Mouse (Mus musculus) kidney, adult 8-10 months (tissue): ENCODE measurements around the gene Ube2g1.
"Not testable (repeated sequence)": the region's sequence is repeated elsewhere in the genome, so short reads cannot be mapped to it uniquely, and the experiment has no call there.

Experiments
- DNase-seq, 2 experiments: peaks; one replicate each; pipeline ENCODE4 v3.0.0; 2022

Ube2g1 gene

GRCm38 (mm10) chr11:72695025-72695424 lies 87.9 kb downstream of the Ube2g1 start:
- no peak for DNase-seq

DNA sequence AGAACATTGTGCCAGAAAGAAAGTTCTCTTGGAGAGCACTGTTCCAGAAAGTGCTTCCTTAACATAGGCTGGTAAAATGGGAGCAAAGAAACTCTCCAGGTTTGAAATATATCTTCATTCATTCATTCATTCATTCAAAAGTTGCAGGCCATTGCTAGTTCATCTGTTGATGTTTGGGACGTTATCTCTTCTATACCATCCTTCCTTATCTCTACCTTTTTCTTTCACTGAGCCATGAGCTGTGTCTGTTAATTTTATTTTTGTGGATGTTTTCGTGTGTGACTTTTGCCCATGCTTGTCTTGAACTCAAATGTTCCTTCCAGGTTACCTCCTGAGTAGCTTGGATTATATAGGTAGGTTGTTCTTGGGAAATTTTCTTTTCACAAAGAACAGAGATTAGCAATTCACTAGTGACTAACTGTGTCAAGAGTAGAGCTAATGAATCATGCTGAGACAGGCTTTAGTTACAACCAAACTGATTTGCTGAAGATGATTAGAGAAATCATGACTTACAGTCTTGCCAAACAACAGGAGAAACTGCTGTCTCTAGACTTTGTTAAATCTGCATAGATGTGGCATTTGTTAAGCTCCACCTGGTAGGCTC lies 89.4 kb downstream of the Ube2g1 start:
- no peak for DNase-seq

DNA sequence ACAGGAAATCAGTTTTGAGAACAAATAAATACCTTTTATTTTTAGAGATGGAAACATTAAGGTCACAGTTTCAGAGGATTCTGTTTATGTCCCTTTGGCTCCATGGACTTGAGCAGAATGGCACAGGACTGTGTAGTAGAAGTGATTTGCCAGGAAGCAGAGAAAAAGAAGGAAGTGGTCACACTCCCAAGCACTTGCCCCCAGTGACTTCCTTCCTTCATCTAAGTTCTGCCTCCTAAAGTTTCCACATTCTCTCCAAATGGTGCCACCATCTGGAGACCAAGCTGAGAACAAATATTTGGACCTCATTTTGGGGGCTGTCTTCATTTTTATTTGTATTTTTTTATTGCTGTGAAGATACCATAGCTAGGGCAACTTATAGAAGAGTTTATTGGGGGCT lies 90.2 kb downstream of the Ube2g1 start:
- no peak for DNase-seq

DNA sequence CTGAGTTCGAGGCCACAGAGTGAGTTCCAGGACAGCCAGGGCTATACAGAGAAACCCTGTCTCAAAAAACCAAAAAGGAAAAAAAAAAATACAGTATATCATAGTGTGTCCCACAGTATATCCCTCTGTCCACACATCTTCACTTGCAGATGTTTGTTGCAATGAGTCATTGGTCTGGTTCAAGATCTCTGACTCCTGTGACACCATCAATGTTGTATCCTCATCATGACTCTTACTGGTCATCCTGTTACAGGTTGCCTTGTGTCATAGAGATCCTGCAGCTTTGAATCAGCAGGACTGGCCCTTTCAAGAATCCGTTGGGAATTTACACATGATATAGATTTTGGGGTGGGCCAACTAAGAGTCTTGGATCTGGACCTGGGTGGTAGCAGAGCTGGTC lies 98.0 kb downstream of the Ube2g1 start:
- DNase-seq, result not testable (repeated sequence)

DNA sequence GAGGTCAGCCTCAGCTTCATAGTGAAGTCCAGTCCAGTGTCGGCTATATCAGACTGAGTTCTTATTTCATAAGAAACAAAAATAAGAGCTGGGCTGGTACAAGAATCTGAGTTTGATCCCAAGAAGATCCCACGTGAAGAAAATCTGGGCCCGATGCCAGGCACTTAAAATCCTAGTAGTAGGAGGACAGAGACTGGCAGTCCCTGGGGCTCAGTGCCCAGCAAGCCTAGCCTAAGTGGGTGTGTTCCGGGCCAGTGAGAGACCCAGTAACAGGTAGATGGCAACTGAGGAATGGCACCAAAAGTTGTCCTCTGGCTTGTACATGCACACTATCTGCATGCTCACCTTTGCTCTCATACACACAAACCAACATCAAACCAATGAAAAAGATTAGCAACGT lies 105.6 kb downstream of the Ube2g1 start:
- peak in 1 of 2 experiments; percentile 17 for DNase-seq

DNA sequence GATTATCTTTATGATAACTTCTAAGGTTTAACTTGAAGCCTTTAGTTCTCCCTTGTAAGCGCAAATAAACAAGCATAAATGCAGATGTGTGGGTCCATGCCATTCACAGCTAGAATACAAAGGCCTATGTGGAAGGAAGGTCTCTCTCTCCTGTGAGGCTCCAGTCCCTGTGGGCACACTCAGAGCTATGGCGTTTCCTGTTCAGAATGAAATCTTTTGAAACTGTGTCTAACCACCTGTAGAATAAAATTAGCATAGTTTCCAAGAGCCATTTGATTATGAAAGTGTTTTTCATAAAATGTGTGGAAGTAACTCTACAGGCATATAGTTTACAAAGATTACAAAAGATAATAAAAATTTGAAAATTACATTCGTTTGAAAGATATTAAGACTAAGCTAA lies 111.1 kb downstream of the Ube2g1 start:
- no peak for DNase-seq

DNA sequence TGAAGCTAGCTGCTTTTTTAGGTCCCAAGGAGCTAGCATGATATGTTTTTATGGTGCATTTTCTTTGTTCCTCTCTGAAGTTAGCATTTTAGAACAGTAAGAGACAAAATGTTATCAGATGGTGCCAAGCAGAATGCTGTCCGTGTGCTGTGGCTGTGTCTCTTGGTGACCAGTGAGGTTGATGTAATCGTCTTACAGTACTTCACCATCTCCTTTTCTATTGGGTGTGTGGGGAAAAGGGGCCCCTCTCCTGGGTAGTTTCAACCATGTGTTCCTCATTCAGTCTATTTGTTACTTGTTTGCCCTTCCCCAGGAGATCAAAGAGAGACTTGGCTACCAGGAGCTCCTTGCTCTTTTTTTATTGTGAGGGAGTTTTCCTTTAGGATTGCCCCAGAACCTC lies 116.1 kb downstream of the Ube2g1 start:
- DNase-seq, result no peak

DNA sequence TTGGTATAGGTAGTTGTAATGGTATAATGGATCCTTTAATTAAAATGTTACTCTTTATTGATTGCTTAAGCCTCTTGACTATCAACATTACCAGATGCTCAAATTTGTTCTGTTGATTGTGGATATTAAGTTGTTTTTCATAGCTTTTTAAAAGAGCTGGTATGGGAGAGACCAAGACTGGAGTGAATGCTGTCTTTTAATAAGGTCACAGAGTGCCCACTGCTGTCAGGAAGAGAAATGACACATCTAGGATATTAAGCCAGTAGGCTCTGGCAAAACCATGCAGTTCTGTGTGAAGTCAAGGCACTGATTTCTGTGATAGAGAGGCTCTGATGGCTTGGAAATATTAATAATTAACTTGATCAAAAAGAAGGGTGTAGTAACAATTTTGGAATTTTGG lies 116.8 kb downstream of the Ube2g1 start:
- no peak for DNase-seq

- DNase-seq, result no peak
Measured at GRCm38 (mm10) chr11:72726023-72726422, 118.9 kb downstream of the Ube2g1 start.

GRCm38 (mm10) chr11:72733736-72734135 lies 126.7 kb downstream of the Ube2g1 start:
- no peak for DNase-seq

DNA sequence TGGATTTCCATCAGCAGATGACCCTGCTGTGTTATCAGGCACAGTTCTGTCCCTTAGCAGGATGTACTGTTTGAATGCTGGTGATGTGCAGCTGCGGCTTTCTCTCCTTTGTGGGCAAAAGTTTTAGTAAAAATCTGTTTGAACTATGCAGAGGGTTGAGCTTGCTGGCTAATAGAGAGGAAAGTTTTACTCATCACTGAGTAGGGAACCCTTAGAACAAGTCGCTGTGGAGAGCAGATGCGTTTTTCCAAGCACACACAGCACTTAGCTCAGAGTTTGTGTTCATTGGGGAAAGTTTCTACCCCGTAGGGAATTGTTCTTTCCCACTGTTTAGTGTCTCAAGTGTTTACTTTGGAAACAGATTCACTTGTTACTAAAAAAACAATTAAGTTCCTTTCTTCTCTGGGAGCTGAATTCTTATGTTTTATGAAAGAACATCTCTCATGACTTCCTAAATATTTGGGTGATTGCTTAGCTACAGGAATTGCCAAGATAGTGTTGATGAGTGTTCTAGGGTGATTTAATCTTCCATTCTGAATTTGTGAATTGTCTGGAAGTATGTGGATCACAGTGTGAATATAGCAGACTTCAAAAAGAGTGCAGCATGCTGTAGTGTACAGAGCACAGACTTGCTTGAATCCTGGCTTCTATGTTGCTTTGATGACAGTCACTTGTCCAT lies 127.9 kb downstream of the Ube2g1 start:
- no peak for DNase-seq

DNA sequence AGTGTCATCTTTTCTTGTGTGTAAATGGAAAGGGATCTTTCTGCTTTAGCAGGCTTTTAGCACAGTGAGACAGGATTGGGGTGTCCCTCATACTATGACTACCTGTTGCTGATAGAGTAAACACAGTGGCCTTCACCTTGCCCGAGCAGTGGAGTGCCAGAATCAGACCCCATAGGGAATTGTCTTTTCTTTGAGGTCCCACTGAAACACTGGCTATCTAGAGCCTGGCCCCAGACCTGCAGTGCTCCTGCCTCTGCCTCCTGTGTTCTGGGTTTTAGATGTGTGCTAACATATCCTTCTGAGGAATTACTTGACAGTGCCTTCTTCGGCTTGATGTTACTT lies 128.4 kb downstream of the Ube2g1 start:
- DNase-seq, result no peak
